Mouse (Mus musculus) spleen, postnatal 36 days (tissue): ENCODE measurements around the gene Dcp1a.
A peak's percentile ranks its signal among the peaks of the same experiment; 100 is the strongest.

Experiments
- DNase-seq, 2 experiments: peaks; one replicate each; pipeline ENCODE4 v3.0.0; 2022; ENCODE audit warnings: low spot score in 2 of 2, mixed read lengths in 1 of 2

The Dcp1a gene

GRCm38 (mm10) chr14:30479361-30479948 is at the start of gene Dcp1a:
TSS of gene Dcp1a (plus strand) at chr14:30479535.
- peak; percentile 95 for DNase-seq

- DNase-seq = no peak
Observed at GRCm38 (mm10) chr14:30429606-30430005, 49.7 kb upstream of the Dcp1a start.

- DNase-seq = no peak
Observed at GRCm38 (mm10) chr14:30430026-30430425, 49.3 kb upstream of the Dcp1a start.

DNA sequence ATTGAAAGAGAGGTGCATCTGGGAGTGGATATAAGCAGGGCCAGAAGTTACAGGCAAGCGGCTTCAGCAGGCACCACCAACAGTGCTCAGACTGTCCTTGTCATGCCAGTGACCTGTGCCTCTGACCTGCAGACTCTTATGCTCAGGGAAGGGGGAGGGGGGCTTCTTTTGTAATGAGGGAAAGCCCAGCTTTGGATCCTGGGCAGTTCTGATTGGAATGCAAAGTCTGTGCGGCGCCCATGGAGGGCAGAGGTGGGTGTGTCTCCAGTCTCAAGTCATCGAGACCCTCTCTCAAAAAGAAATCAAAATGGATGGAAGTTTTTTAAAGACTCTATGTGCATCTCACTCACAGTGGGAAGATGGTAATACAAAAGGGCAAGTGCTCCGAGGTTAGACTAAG is 48.9 kb upstream of the Dcp1a start:
- no peak for DNase-seq

- DNase-seq = peak in 1 of 2 experiments; percentile 9
Observed at GRCm38 (mm10) chr14:30435316-30435715, 44.0 kb upstream of the Dcp1a start.

GRCm38 (mm10) chr14:30439915-30440314 is 39.4 kb upstream of the Dcp1a start:
- no peak for DNase-seq

DNA sequence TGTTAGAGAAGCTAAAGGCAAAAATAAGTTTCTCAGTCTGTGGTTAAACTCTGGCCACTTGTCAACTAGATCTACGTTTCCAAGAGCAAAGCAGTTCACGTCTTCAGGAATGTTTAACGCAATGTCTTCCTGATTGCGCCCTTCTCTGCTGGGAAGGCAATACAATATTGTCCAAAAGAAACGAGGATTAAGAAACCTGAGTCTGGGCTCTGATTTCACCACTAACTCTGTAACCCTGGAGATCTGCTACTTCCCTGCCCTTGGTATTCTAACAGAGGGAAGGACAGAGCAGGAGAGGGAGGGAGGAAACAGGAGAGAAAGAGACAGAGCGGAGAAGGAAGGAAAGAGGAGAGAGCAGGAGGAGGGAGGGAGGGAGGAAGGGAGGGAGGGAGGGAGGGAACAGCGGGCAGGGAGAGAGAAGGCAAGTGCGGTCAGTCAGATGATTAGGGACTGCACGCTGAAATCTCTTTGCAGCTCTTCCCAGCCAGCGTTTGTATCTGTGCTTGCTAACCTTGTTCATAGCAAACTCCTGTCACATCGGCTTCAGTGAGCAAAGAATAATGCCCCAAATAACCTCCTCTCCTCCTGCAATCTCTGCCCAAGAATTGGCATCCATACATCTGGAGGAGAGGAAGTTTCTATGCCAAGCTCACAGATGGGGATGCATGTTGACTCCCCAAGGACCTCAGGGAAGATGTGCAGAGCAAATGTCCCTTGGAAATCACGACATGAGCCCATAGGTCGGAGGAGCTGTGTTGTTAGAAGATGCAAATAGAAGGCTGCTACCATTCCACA is 23.3 kb upstream of the Dcp1a start:
- DNase-seq = no peak

- DNase-seq = no peak
Observed at GRCm38 (mm10) chr14:30457436-30457835, 21.9 kb upstream of the Dcp1a start.

DNA sequence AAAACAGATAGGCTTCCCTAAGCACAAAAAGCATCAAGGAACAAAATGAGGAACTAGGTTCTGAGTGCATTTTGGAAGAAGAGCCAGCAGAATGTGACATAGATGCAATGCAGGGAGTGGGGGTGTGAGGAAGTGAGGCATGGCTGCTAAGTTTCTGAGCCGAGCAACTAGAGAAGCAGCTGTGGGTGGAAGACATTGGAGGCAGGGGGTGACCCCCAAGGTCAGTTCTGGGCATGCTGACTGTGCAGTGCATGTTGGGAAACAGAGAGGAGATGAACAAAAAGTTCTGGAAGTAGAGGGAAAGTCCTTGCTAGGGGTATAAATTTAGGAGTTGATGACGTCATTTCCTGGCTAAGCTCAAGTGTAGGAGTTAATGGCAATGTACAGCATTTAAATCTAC is 21.4 kb upstream of the Dcp1a start:
- DNase-seq = peak; percentile 63

- DNase-seq = no peak
Observed at GRCm38 (mm10) chr14:30458820-30459219, 20.5 kb upstream of the Dcp1a start.

DNA sequence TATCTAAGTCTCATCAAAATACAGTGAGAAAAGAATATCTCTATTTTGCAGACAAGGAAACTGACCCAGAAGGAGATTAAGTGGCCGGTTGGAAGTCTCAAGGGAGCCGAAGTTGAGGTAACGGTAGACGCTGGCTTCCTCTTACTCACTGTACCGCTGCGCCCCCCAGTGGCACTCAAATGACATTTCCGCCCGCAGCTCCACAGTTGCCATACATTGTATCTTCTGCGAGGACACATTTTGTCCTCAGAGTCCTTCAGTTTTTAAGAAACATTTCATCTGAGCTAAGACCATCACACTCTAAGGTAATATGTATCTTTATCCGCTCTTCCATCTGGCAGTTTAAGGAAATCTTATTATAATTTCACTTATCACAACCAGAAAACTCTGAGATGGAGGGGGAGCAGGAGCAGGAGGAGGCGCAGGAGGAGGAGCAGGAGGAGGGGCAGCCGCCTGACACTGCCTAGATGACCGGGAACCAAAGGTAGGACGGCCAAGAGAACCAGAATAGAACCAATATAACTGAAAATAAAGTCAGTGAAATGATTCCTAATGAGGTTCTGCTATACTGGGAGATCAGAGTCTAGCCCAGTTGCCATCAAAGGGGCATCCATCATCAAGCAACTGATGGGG is 19.3 kb upstream of the Dcp1a start:
- peak; percentile 70 to 78 for DNase-seq

DNA sequence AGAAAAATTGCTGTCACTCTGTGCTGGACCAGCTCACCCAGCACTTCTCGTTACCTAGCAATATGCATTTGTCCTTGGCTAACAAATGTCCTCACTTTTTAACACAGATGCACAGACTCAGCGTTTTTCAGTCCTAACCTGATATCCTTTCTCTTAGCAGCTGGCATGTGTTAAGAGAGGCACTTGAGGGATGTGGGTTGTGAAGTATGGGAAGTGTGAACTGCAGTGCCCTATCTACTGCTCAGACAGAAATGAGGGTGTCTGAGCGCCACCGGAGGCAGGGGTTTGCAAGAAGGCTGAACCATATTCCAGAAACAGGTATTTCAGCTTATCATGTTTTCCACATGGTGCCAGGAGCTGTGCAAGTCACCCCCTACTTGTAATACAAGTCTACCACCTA is 16.0 kb upstream of the Dcp1a start:
- no peak for DNase-seq

DNA sequence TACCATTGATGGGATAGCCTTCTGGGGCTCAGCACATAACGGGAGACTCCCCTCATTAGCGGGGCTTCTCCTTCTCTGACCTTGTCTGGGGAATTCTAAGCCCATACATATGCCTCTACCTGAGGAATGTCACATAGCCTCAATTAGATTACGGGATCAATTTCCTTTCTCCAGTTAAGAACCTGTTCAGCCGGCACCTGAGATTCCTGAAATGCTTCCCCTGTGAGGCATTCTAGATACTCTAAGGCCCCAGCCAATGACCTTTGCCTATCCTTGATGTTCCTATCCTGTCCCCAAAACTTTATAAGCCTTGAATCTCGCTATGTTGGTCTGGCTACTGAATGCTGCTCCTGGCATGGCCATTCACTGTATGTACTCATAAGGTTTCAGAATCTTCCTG is 5.7 kb upstream of the Dcp1a start:
- no peak for DNase-seq

DNA sequence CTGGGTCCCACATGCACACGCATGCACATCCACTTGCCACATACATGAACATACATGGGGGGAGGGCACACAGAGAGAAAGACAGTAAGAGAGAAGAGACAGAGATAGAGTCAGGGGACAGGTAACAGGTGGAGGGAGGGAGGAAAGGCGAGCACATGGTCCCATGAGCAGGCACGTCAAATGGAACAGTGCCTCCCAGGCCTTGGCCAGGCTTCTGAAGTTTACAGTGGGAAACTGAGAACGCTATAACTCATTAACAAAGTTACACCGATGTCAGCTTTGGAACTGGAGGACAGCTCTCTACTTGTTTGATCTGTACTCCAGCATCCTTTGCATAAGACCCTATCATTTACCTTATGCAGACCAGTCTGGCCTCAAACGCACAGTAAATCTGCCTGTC is 4.9 kb upstream of the Dcp1a start:
- no peak for DNase-seq

DNA sequence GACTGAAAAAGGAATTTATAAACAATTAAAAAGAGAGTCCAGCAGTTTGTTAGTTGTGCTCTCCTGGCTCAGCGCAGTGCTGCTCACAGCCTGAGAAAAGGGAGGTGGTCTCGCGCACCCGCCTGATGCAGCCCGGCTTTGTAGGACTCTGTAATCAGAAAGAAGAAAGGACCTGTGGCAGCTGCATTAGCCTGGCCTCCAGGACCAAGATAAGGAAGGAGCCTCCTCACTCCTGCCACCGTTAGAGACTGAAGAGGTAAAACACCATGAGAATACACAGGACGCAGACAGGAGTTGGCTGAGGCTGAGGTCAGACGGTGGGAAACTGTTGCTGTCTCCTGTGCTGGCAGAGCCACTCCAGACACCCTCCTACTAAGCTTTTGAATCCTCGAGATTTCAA is 12.0 kb downstream of the Dcp1a start, which contains the start of gene Cacna1d:
Cacna1d (minus strand) TSS at position 114 of the 400 bp plus-strand sequence.
- DNase-seq = no peak

DNA sequence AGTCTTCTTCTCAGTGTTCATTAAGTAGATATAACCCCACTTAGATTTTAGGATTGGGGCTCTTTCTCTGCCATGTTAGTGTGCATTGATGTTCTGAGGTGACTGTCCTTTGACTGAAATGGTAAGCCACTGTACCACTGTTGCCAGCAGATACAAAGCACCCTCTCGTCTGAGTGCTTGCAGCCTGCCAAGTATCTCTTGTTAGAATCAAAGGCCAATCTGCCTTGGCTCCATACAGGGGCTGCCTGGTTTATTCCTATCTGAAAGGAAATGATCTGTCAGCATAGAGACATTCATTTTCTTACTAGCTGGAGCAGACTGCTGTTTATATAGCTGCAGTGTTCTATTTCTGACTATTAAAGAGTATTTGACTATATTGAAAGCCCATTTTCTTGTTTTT is 13.9 kb downstream of the Dcp1a start:
- DNase-seq = no peak

DNA sequence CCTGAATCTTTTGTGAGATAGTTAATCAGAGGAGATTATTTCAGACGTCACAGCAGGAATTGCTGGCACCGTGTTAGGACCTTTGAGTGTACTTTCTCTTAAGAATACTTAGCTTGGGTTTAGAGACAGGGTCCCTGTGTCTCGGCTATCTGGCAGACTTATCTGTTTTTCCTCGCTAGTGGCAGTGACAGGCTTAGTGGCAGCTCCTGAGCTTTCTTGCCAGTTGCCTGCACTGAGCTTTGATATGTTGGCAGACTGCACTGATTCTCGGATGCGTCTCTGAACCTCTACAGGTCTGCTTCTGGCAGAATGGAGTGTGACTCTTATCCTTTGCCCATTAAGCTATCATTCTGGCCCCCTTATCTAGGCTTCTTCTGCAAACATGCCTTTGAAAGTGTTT is 15.7 kb downstream of the Dcp1a start:
- no peak for DNase-seq

DNA sequence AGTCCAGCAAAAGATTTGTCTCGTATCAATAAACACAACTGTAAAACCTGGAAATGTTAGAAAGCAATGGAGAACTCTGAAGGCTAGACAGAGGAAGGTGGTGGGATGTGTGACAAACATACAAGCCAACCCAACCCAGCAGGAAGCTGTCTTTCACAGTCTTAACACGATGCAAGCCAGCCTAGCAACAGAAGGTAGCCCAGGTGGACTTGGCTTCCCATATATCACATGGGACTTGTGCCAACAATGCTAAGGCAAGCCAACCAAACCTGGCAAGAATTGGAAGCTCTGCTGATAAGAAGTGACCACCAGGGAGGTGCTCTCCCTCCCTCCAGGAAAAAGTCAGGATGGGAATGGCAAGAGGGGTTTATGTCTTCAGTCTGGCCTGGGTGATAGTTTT is 18.9 kb downstream of the Dcp1a start:
- no peak for DNase-seq

DNA sequence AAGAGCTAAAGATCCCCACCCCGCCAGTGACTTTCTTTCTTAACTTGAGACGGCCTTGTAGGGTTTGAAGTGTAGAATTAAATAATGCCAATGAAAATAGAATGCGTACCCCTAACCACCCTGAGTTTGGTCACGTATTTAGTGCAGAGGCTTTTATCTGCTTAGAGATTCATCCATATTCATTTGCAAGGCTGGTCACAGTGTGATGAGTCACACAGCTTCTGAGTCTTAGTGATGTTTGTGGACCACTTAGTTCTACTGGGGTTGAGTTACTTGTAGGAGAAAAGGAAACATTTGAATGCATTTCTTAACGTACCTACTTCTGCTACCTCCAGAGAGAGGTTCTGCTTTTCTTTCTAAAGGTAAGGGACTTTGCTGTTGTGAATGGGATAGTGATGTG is 25.7 kb downstream of the Dcp1a start:
- DNase-seq = no peak

DNA sequence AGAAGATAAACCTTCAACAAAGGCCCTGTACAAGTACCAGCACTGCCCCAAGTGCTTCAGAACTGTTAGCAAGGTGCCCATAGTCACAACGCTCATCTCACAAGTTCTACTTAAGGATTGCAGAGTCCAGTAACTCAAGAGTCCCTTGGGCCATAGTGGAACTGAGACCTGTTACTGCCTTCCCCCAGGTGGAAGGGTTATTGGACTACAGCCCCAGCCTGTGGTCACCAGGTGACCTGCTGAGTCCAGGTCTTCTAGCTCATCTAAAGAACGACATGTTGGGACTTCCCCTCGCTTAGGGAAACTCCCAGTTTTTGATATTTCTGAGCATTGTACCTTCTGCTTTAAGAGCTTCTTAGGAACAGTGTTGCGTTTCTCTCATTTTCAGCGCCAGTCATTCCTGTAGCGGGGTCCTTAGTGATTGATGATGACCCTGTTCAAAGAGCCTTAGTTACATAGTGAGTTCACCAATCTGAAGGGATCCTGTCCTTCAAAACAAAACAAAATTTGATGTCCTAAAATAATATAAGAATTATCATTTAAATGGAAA is 31.0 kb downstream of the Dcp1a start:
- DNase-seq = no peak

DNA sequence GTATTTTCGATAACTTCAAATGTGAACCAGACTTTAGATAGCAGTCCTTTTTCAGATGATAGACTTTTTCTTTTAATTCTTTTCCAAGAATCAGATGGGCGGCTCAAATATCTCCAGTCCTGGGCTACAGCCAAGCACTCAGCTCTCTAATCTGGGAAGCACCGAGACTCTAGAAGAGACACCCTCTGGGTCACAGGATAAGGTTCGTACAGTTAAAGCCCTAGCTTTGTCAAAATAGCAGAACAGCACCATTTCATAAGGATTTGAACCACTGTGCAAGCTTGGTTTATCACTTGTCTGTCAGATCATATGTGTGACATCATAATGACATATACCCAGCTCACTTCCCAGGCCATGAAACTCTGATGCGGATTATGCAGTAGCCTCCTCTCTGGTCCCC is 33.6 kb downstream of the Dcp1a start:
- no peak for DNase-seq

GRCm38 (mm10) chr14:30515931-30516723 is 36.8 kb downstream of the Dcp1a start:
- DNase-seq = no peak
